Mouse (Mus musculus): ENCODE results near the gene Faf2. TPM values are rescaled to one million over a fixed set of nuclear protein-coding genes. Genes with fewer than 3 reads are reported as not detected.
A peak's percentile ranks its signal among the peaks of the same experiment; 100 is the strongest.

Faf2 gene
- total and polyA plus RNA-seq, 2 experiments from 2014 or later = 49.3 to 60.5 TPM

GRCm38 (mm10) chr13:54582126-54582525, 39.5 kb upstream of the Faf2 start:
- no peaks in the 10 kb centered on the region for H3K9me3 ChIP-seq (ENCODE audit: low read length)
- ATAC-seq (no peak), DNase-seq (no peak)
- no peak overlapping the region for H3K27ac ChIP-seq (ENCODE audit: low read depth, low read length)
- no peak overlapping the region for H3K4me3 ChIP-seq (ENCODE audit: low read depth, low read length)
- no peaks in the 10 kb centered on the region for H3K4me1 ChIP-seq (ENCODE audit: insufficient read depth)
- TF ChIP-seq CTCF (IDR thresholded peaks at IDR 0.05; ENCODE audit: low read depth) = no peak
- H3K9ac ChIP-seq = no peak overlapping the region
- WGBS = 36% methylated on average over 10 of the region's 10 CpGs
- no peaks in the 10 kb centered on the region for H3K27me3 ChIP-seq (ENCODE audit: insufficient read depth, low read length)
- H3K4me2 ChIP-seq (ENCODE audit: low read depth) = no peak overlapping the region
- H3K36me3 ChIP-seq (ENCODE audit: insufficient read depth) = peaks cover 71% of the 10 kb centered on the region

GRCm38 (mm10) chr13:54582860-54583259, 38.7 kb upstream of the Faf2 start:
- DNase-seq (no peak), ATAC-seq (no peak)
- H3K4me1 ChIP-seq (ENCODE audit: insufficient read depth) = no peaks in the 10 kb centered on the region
- TF ChIP-seq CTCF (IDR thresholded peaks at IDR 0.05; ENCODE audit: low read depth) = no peak
- H3K36me3 ChIP-seq (ENCODE audit: insufficient read depth) = peaks cover 74% of the 10 kb centered on the region
- H3K27ac ChIP-seq (ENCODE audit: low read depth, low read length) = no peak overlapping the region
- no peak overlapping the region for H3K4me2 ChIP-seq (ENCODE audit: low read depth)
- H3K27me3 ChIP-seq (ENCODE audit: insufficient read depth, low read length) = no peaks in the 10 kb centered on the region
- H3K9me3 ChIP-seq (ENCODE audit: low read length) = no peaks in the 10 kb centered on the region
- no peak overlapping the region for H3K4me3 ChIP-seq (ENCODE audit: low read depth, low read length)
- H3K9ac ChIP-seq = no peak overlapping the region
- WGBS = 91% methylated on average over 5 of the region's 5 CpGs

- Histone ChIP-seq H3K4me2 (ENCODE audit: low read depth) (no peak overlapping the region), H3K4me3 (ENCODE audit: low read depth, low read length) (no peak overlapping the region), H3K27ac (ENCODE audit: low read depth, low read length) (no peak overlapping the region), H3K36me3 (ENCODE audit: insufficient read depth) (peaks cover 55% of the 10 kb centered on the region), H3K9me3 (ENCODE audit: low read length) (no peaks in the 10 kb centered on the region), H3K4me1 (ENCODE audit: insufficient read depth) (0 out of 2 replicates have a peak, but pooled peaks cover 4% of the 10 kb centered on the region), H3K27me3 (ENCODE audit: insufficient read depth, low read length) (no peaks in the 10 kb centered on the region), H3K9ac (no peak overlapping the region)
- no peak for TF ChIP-seq CTCF (IDR thresholded peaks at IDR 0.05; ENCODE audit: low read depth)
- DNase-seq (no peak), ATAC-seq (no peak)
- 93% methylated on average over 11 of the region's 11 CpGs for WGBS
Measured at GRCm38 (mm10) chr13:54585831-54586230, 35.8 kb upstream of the Faf2 start.

GRCm38 (mm10) chr13:54589414-54589995, 32.1 kb upstream of the Faf2 start:
- DNase-seq (no peak), ATAC-seq (peak; percentile 5)
- TF ChIP-seq CTCF (IDR thresholded peaks at IDR 0.05; ENCODE audit: low read depth) = no peak
- WGBS = 2% methylated on average over 24 of the region's 24 CpGs
- Histone ChIP-seq H3K4me2 (ENCODE audit: low read depth) (peak overlapping the region; percentile 74), H3K36me3 (ENCODE audit: insufficient read depth) (peaks cover 34% of the 10 kb centered on the region), H3K9me3 (ENCODE audit: low read length) (no peaks in the 10 kb centered on the region), H3K9ac (peak overlapping the region; percentile 79), H3K27me3 (ENCODE audit: insufficient read depth, low read length) (no peaks in the 10 kb centered on the region), H3K4me3 (ENCODE audit: low read depth, low read length) (peak overlapping the region; percentile 62), H3K4me1 (ENCODE audit: insufficient read depth) (peaks cover 9% of the 10 kb centered on the region; the same call in 1 of the 2 replicates), H3K27ac (ENCODE audit: low read depth, low read length) (peak overlapping the region; percentile 90; the same call in 1 of the 2 replicates)

GRCm38 (mm10) chr13:54589996-54590951, 31.3 kb upstream of the Faf2 start, which contains the start of the genes Nop16 and Higd2a:
TSS of gene Nop16 (minus strand) at chr13:54590090.
TSS of gene Higd2a (plus strand) at chr13:54590207.
- Histone ChIP-seq H3K9me3 (ENCODE audit: low read length) (no peaks in the 10 kb centered on the region), H3K4me2 (ENCODE audit: low read depth) (peak within 1 kb of the TSS; percentile 74), H3K4me1 (ENCODE audit: insufficient read depth) (peaks cover 9% of the 10 kb centered on the region; the same call in 1 of the 2 replicates), H3K27me3 (ENCODE audit: insufficient read depth, low read length) (no peaks in the 10 kb centered on the region), H3K4me3 (ENCODE audit: low read depth, low read length) (peak within 1 kb of the TSS; percentile 62), H3K27ac (ENCODE audit: low read depth, low read length) (peak within 1 kb of the TSS; percentile 90), H3K36me3 (ENCODE audit: insufficient read depth) (peaks cover 33% of the 10 kb centered on the region), H3K9ac (peak within 1 kb of the TSS; percentile 79)
- ATAC-seq (peak; percentile 96), DNase-seq (peak; percentile 98)
- WGBS = 1% methylated on average over 51 of the region's 51 CpGs
- TF ChIP-seq CTCF (IDR thresholded peaks at IDR 0.05; ENCODE audit: low read depth) = no peak

- Histone ChIP-seq H3K4me3 (ENCODE audit: low read depth, low read length) (no peak overlapping the region), H3K36me3 (ENCODE audit: insufficient read depth) (peaks cover 38% of the 10 kb centered on the region), H3K27me3 (ENCODE audit: insufficient read depth, low read length) (no peaks in the 10 kb centered on the region), H3K9me3 (ENCODE audit: low read length) (no peaks in the 10 kb centered on the region), H3K9ac (no peak overlapping the region), H3K27ac (ENCODE audit: low read depth, low read length) (no peak overlapping the region), H3K4me1 (ENCODE audit: insufficient read depth) (peaks cover 9% of the 10 kb centered on the region; the same call in 1 of the 2 replicates), H3K4me2 (ENCODE audit: low read depth) (peak overlapping the region; percentile 74)
- WGBS = 95% methylated on average over 8 of the region's 8 CpGs
- DNase-seq = no peak
- ATAC-seq = no peak
- TF ChIP-seq CTCF (IDR thresholded peaks at IDR 0.05; ENCODE audit: low read depth) = no peak
Measured at GRCm38 (mm10) chr13:54591776-54592356, 29.7 kb upstream of the Faf2 start.

All from forebrain, postnatal 0 days (tissue).